Mouse (Mus musculus): ENCODE results near the gene Dll3. TPM values are rescaled to one million over a fixed set of nuclear protein-coding genes. Genes with fewer than 3 reads are reported as not detected.

Gene Dll3
- total RNA-seq, 2 experiments from 2014 or later = not detected

DNA sequence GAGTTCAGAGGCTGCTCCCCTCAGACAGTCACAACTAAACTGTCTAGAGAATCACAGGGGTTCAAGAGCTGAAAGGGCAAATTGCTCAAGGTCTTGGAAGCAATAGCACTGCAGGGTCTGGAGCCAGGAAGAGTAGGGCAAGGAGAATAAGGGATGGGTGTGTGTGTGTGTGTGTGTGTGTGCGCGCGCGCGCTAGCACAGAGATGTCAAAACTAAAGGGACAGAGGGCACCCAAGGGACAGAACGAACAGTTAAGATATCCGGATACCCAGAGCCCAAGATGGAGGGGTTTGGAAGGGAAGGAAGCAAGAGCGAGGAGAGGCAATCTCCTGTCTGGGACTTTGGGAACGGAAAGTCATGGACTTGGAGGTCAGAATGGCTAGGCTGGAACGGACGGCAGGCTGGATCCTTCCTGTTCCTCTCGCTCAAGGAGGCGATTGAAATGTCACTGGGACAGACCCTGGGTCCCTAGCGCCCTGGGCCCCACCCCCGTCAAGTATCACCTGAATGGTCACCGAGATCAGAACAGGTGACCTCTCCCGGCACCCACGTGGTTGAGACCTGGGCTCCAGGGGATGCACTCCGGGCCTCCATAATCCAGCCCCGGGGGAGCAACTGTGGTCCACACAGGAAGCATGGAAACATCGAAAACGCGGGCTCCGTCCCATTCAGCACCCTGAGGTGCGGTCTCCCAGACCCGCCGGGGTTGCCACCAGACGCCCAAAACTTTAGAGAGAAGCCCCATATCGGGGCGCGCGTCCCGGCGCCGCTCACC lies 9.3 kb upstream of the Dll3 start:
- ATAC-seq (ENCODE audit: poor library complexity, severe bottlenecking) = 0 out of 2 replicates have a peak, but pooled peaks have one; percentile 13

GRCm38 (mm10) chr7:28309737-28310136 lies 7.7 kb upstream of the Dll3 start:
- ATAC-seq (ENCODE audit: poor library complexity, severe bottlenecking) = no peak

DNA sequence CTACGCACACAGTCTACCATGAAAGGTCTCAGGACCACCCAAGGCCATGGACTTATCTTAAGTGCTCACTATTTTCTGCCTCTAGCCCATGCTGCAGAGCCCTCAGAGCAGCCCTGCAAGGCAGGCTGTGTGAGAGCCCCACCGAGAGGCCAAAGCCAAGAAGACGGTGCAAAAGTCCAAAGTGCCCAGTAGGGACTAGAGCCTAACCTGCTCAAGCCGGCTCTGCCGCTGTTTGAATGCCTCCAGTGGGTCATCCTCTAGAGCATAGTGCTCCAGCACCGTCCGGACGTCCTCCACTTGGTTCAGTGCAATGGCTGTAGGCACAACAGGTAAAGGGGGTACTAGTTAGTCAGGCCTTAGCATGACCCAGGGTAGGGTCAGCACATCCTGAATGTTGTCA lies 4.2 kb upstream of the Dll3 start:
- ATAC-seq (ENCODE audit: poor library complexity, severe bottlenecking) = no peak

- ATAC-seq (ENCODE audit: poor library complexity, severe bottlenecking) = no peak
Observed at GRCm38 (mm10) chr7:28305641-28306040, 3.6 kb upstream of the Dll3 start.

DNA sequence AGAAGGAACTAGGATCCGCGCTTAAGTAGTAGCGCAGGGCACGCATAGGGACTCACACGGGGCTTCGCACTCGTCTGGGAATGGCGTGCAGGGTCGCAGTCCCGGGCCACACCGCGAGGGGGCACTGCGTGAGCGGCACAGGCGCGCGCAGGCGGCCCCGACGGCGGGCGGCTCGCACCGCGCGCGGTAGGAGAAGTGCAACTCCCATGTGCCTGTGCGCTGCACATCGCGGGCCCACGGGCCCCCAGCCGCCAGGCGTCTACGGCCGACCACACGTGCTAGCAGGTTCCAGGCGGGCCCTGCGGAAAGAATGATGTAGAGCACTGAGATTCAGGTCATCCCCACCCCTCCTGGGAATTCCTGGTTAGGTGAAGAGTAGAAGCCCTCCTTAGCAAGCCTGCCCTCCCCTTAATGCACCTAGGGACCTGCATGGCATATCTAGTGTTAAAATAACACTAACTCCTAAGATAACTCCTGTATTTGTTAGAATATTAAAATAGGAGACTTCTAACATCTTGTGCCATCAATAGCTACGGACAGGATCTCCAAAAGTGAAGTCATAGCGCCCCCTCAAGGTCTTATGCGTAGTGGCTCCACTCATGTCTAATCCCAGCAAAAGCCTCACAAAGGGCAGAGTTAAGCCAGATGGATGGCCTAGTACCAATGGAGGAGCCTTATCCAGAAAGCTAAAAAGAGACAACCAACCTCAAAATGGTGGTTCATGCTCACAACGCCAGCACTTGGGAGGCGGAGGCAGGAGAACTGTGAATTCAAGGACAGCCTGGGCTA lies 3.0 kb downstream of the Dll3 start:
- no peak for ATAC-seq (ENCODE audit: poor library complexity, severe bottlenecking)

DNA sequence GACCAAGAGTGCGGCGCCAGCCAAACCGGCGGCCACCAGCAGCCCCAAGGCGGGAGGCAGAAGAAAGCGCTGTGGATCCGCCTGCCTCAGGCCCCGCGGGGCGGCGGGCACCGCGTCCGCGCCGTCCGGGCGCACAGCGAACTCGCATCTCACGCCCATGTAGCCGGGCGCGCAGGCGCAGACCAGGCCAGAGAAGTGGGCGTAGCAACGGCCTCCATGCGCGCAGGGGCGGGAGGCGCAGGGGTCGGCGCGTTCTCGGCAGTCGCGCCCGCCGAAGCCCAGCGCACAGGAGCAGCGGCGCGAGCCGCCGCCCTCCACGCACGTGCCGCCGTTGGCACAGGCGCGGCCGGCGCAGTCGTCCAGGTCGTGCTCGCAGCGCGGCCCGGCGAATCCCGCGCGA lies 7.6 kb downstream of the Dll3 start:
- no peak for ATAC-seq (ENCODE audit: poor library complexity, severe bottlenecking)

DNA sequence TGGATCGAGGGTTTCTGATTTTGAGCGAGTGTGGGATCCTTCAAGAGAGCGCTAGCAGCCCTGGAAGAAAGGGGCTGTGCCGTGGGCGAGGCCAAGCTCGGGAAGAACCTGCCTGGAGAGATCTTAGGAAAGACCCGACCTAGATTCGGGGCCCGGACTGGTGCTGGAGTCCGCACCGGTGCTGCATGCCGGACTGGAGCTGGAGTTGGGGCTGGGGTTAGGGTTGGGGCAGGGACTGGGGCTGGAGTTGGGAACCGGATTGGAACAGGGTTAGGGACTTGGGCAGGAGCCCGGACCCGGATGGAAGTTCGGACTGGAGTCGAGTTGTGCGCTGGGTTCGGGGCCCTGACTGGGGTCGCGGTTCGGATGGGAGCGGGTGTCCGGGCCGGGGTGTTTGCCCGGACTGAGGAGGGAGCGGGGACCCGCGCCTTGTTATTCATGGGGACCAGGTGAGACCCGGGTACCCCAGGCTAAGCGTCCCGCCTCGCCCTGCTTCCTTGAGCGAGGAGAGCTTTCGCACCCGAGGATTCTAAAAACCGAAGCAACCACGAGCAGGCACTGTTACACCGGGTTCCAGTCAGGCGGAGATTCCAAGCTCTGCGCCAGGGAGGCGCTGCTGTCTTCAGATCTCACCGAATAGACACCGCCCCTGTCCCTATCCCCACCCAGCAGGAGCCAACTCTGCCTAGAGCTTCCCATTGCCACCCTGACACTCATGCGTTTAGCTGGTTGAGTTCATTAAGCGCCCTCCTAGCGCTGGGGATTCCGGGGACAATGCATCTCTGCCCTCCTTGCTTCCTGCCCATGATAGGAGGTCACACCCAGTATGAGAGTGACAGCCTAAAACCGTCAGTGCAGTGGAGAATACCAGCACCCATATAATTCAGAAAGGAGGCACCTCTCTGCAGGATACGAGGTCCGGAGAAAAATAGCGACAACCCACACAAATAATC lies 11.1 kb downstream of the Dll3 start, which contains the start of gene Selenov:
Gene Selenov (minus strand): TSS at position 549 of the 953 bp plus-strand sequence.
- ATAC-seq (ENCODE audit: poor library complexity, severe bottlenecking) = no peak

DNA sequence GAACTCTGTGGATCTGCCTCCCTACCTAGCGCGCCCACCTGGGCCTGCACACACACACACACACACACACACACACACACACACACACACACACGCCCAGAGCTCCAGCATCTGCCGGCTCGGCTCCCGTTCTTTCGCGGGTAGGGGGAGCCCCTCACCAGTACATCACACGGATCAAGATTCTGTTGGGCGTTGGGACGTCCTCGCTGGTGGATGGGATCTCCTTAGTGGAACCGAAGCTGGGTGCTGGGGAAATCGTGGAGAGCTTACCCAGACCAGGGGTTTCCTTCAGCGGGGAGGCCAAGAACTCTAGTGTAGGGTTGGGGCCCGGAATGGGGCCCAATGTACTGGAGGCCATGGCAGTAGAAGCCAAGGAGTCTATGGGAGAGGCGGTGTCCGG lies 11.9 kb downstream of the Dll3 start:
- no peak for ATAC-seq (ENCODE audit: poor library complexity, severe bottlenecking)

- ATAC-seq (ENCODE audit: poor library complexity, severe bottlenecking) = no peak
Observed at GRCm38 (mm10) chr7:28280630-28281029, 21.4 kb downstream of the Dll3 start.

- ATAC-seq (ENCODE audit: poor library complexity, severe bottlenecking) = no peak
Observed at GRCm38 (mm10) chr7:28278279-28278652, 23.8 kb downstream of the Dll3 start.

DNA sequence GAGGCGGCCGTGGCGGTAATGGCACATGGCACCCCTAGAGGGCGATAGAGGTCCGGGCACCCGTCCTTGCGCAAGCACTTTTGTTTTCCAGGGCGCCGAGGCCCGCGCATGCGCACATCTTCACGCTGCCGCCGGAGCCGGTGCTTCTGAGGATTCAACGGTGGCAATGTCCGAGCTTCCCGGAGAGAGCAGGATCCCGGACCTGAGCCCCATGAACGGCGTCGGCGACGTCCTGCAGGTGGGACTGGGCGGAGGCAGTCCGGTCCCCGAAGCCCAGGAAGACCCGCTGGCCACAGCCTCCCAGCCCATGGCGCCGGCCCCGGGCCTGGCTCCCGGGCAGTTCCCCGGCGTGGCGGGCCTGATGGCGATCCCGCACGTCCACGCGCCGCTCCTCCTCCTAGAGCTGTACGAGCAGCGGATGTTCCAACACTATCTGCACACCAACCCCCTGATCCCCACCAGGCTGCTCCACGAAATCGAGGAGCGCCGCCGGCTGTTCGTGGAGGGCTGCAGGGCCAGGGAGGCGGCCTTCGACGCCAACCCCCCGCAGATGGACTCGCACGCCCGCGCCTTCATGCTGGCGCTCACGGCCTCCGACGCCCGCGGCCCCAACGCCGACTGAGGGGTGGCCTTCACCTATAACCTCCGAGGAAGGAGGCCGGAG lies 24.3 kb downstream of the Dll3 start, which contains the start of gene Eid2b:
Gene Eid2b (plus strand): TSS at position 125 of the 664 bp plus-strand sequence.
- ATAC-seq (ENCODE audit: poor library complexity, severe bottlenecking) = peak; percentile 99

- ATAC-seq (ENCODE audit: poor library complexity, severe bottlenecking) = no peak
Observed at GRCm38 (mm10) chr7:28277237-28277614, 24.8 kb downstream of the Dll3 start.

- ATAC-seq (ENCODE audit: poor library complexity, severe bottlenecking) = no peak
Observed at GRCm38 (mm10) chr7:28271761-28272160, 30.3 kb downstream of the Dll3 start.

DNA sequence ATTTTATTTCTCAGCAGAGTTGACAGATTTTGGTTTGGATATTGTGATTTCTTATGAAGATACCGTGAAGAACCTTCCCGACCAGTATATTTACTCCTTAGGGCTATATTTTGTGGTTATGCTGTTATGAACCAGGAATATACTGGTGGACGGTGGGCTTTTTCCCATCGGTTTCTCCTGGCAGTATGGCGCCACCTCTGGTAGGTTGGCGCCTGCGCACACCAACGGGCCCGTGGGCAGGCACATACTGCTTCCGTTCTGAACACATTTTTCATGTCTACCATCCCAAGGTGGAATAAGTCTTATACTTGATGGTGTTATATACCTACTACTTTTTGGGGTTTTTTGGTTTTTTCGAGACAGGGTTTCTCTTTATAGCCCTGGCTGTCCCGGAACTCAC lies 32.7 kb downstream of the Dll3 start:
- no peak for ATAC-seq (ENCODE audit: poor library complexity, severe bottlenecking)

DNA sequence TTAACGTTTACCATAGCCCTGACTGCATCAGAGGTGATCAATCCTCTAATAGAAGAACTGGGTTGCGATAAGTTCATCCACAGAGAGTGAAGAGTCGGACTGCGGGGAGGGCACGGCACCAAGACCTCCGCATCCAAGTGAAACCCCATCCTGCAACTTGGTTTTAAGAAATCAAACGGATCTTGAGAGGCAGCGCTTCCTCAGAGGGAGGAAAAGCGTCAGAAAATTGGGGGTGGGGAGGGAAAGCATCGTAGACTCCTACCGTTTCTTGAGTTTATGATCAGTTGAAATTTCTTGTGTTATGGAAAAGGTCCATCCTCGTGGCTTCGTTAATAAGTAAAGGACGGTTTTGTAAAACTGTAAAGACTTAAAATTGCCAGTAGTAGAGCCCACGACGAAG lies 33.5 kb downstream of the Dll3 start:
- ATAC-seq (ENCODE audit: poor library complexity, severe bottlenecking) = no peak

GRCm38 (mm10) chr7:28268042-28268531 lies 34.0 kb downstream of the Dll3 start:
- ATAC-seq (ENCODE audit: poor library complexity, severe bottlenecking) = peak; percentile 27; the same call in 1 of the 2 replicates

- no peak for ATAC-seq (ENCODE audit: poor library complexity, severe bottlenecking)
Observed at GRCm38 (mm10) chr7:28267129-28268041, 34.7 kb downstream of the Dll3 start, which contains the start of gene Eid2. Eid2 (plus strand) TSS chr7:28267881.

DNA sequence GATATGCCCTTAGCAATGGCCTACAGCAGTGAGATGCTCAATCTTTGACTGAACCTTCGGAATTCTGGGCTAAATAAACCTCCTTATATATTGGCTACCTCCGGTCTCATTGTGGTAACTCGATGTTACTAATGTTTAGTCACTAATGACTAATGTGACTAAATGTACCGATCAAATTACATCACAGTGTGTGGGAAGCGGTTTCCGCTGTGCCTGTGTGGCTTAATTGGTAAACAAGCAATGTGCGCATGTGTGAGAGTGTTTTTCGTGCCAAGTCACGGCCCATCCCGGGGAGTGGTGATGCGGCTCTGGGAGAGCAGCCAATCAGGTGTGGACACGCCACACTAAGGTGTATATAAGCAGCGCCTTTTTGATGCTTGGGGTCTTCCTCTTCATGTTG lies 36.6 kb downstream of the Dll3 start:
- no peak for ATAC-seq (ENCODE audit: poor library complexity, severe bottlenecking)

DNA sequence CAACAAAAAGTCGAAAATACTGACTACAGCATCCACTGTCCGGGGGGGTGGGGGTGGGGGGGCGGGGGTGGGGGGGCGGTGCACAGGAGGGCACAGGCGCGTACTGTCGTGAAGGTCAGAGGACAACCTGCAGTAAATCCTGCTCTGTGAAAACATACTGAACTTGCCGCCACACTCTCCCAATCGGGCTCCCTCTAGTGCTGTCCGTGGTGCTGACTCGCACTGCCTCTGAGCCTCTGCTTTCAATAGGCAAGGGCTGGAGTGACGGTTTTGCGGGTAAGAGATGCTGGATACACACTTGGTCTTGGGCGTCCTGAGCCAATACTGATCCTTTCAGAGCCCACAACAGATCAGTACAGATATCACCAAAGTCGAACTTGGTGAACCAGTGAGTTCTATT lies 38.3 kb downstream of the Dll3 start:
- ATAC-seq (ENCODE audit: poor library complexity, severe bottlenecking) = no peak
